Mouse (Mus musculus): Measurements from ENCODE around the gene Pkp4.

The Pkp4 gene

GRCm38 (mm10) chr2:59280914-59281562 lies 120.4 kb downstream of the Pkp4 start:
- DNase-seq = no peak

GRCm38 (mm10) chr2:59282966-59283365 lies 122.3 kb downstream of the Pkp4 start:
- DNase-seq = no peak

GRCm38 (mm10) chr2:59284216-59284615 lies 123.6 kb downstream of the Pkp4 start:
- DNase-seq = no peak

- DNase-seq = no peak
Measured at GRCm38 (mm10) chr2:59284734-59285490, 124.3 kb downstream of the Pkp4 start.

GRCm38 (mm10) chr2:59285581-59285980 lies 124.9 kb downstream of the Pkp4 start:
- no peak for DNase-seq

- no peak for DNase-seq
Measured at GRCm38 (mm10) chr2:59286247-59286646, 125.6 kb downstream of the Pkp4 start.

GRCm38 (mm10) chr2:59287630-59288029 lies 127.0 kb downstream of the Pkp4 start:
- no peak for DNase-seq

- no peak for DNase-seq
Measured at GRCm38 (mm10) chr2:59289411-59289810, 128.8 kb downstream of the Pkp4 start.

- DNase-seq = no peak
Measured at GRCm38 (mm10) chr2:59290391-59290790, 129.7 kb downstream of the Pkp4 start.

- no peak for DNase-seq
Measured at GRCm38 (mm10) chr2:59299831-59300230, 139.2 kb downstream of the Pkp4 start.

GRCm38 (mm10) chr2:59301671-59302070 lies 141.0 kb downstream of the Pkp4 start:
- no peak for DNase-seq

GRCm38 (mm10) chr2:59302430-59302829 lies 141.8 kb downstream of the Pkp4 start:
- DNase-seq = no peak

GRCm38 (mm10) chr2:59303530-59304063 lies 142.9 kb downstream of the Pkp4 start:
- DNase-seq = no peak

- no peak for DNase-seq
Measured at GRCm38 (mm10) chr2:59307302-59307701, 146.7 kb downstream of the Pkp4 start.

GRCm38 (mm10) chr2:59308055-59308454 lies 147.4 kb downstream of the Pkp4 start:
- no peak for DNase-seq

- no peak for DNase-seq
Measured at GRCm38 (mm10) chr2:59313293-59313692, 152.6 kb downstream of the Pkp4 start.

GRCm38 (mm10) chr2:59318631-59319030 lies 158.0 kb downstream of the Pkp4 start:
- no peak for DNase-seq

GRCm38 (mm10) chr2:59327946-59328345 lies 167.3 kb downstream of the Pkp4 start:
- no peak for DNase-seq

- DNase-seq = no peak
Measured at GRCm38 (mm10) chr2:59331093-59331492, 170.4 kb downstream of the Pkp4 start.

- DNase-seq = no peak
Measured at GRCm38 (mm10) chr2:59332523-59332922, 171.9 kb downstream of the Pkp4 start.

- no peak for DNase-seq
Measured at GRCm38 (mm10) chr2:59338501-59338900, 177.9 kb downstream of the Pkp4 start.

GRCm38 (mm10) chr2:59338926-59339325 lies 178.3 kb downstream of the Pkp4 start:
- DNase-seq = no peak

- DNase-seq = no peak
Measured at GRCm38 (mm10) chr2:59339776-59340539, 179.3 kb downstream of the Pkp4 start.

Data from thymus, postnatal 36 days (tissue).